Mouse (Mus musculus): ENCODE results near the gene Lig4. TPM values are rescaled to one million over a fixed set of nuclear protein-coding genes. Genes with fewer than 3 reads are reported as not detected.

Gene Lig4
- 0.65 and 1.2 TPM in 2 replicates for polyA plus RNA-seq (2012; ENCODE audit: low replicate concordance)

GRCm38 (mm10) chr8:9977573-9978314, at the start of gene Lig4, which contains the start of gene Abhd13:
Gene Lig4, minus strand, starts transcription at chr8:9977686.
Gene Abhd13, plus strand, starts transcription at chr8:9977707.

GRCm38 (mm10) chr8:10006156-10006985, 28.9 kb upstream of the Lig4 start, which contains the start of gene Tnfsf13b:
Gene Tnfsf13b, plus strand, starts transcription at chr8:10006467.

Other genes with a start within 250 kb of the Lig4 start
- gene Fam155a, start 206.5 kb downstream of the Lig4 start, polyA plus RNA-seq (2012; ENCODE audit: low replicate concordance), result not detected in 2 replicates
- gene Gm10217, start 113.4 kb downstream of the Lig4 start, polyA plus RNA-seq (2012; ENCODE audit: low replicate concordance), result not detected in 2 replicates
- 2.0 and 2.3 TPM in 2 replicates for gene Abhd13, start within 50 bp of the Lig4 start, polyA plus RNA-seq (2012; ENCODE audit: low replicate concordance)
- 1.3 TPM in 2 replicates for gene Tnfsf13b, start 28.8 kb upstream of the Lig4 start, polyA plus RNA-seq (2012; ENCODE audit: low replicate concordance)
- 0.02 TPM in 1 of 2 replicates, not detected in the other for gene Myo16, start 176.2 kb upstream of the Lig4 start, polyA plus RNA-seq (2012; ENCODE audit: low replicate concordance)

Measured in hematopoietic multipotent progenitor cell, adult 10-12 weeks (in vitro differentiated cells).